Mouse (Mus musculus): Measurements from ENCODE around the gene Tmprss9. TPM values are rescaled to one million over a fixed set of nuclear protein-coding genes. Genes with fewer than 3 reads are reported as not detected.

Gene Tmprss9
- total and polyA plus RNA-seq, 2 experiments, result 0.05 to 0.09 TPM

GRCm38 (mm10) chr10:80862305-80862704 is 9.3 kb upstream of the Tmprss9 start:
- H3K4me1 ChIP-seq (ENCODE audit: control insufficient read depth, insufficient read depth, low read length), result no peaks in the 10 kb centered on the region
- H3K27ac ChIP-seq (replicated peaks; ENCODE audit: insufficient read depth, low read depth, low read length), result no peak overlapping the region
- WGBS, result 94% methylated on average over 5 of the region's 5 CpGs
- no peaks in the 10 kb centered on the region for H3K36me3 ChIP-seq (ENCODE audit: control insufficient read depth, insufficient read depth, low read length)
- H3K4me3 ChIP-seq (ENCODE audit: insufficient read depth, low read depth, low read length), result no peak overlapping the region
- no peak for DNase-seq (ENCODE audit: extremely low read depth, low read depth, low spot score)
- no peak for TF ChIP-seq CTCF (IDR thresholded peaks at IDR 0.05; ENCODE audit: low read depth, low read length)
- TF ChIP-seq POLR2A (IDR thresholded peaks at IDR 0.05; ENCODE audit: extremely low read depth, insufficient read depth, low read length), result no peak
- peaks cover 10% of the 10 kb centered on the region for H3K79me2 ChIP-seq (ENCODE audit: control insufficient read depth, insufficient read depth, low read length)
- no peaks in the 10 kb centered on the region for H3K27me3 ChIP-seq (ENCODE audit: control insufficient read depth, insufficient read depth, low read length)
- no peak overlapping the region for H3K9ac ChIP-seq (ENCODE audit: low read depth, low read length)

- no peak for DNase-seq (ENCODE audit: extremely low read depth, low read depth, low spot score)
- WGBS, result 83% methylated on average over 16 of the region's 16 CpGs
- H3K4me1 ChIP-seq (ENCODE audit: control insufficient read depth, insufficient read depth, low read length), result no peaks in the 10 kb centered on the region
- H3K9ac ChIP-seq (ENCODE audit: low read depth, low read length), result no peak overlapping the region
- TF ChIP-seq POLR2A (IDR thresholded peaks at IDR 0.05; ENCODE audit: extremely low read depth, insufficient read depth, low read length), result no peak
- no peak for TF ChIP-seq CTCF (IDR thresholded peaks at IDR 0.05; ENCODE audit: low read depth, low read length)
- no peaks in the 10 kb centered on the region for H3K27me3 ChIP-seq (ENCODE audit: control insufficient read depth, insufficient read depth, low read length)
- no peak overlapping the region for H3K27ac ChIP-seq (replicated peaks; ENCODE audit: insufficient read depth, low read depth, low read length)
- no peak overlapping the region for H3K4me3 ChIP-seq (ENCODE audit: insufficient read depth, low read depth, low read length)
- no peaks in the 10 kb centered on the region for H3K36me3 ChIP-seq (ENCODE audit: control insufficient read depth, insufficient read depth, low read length)
- H3K79me2 ChIP-seq (ENCODE audit: control insufficient read depth, insufficient read depth, low read length), result no peaks in the 10 kb centered on the region
These were observed 7.2 kb upstream of the Tmprss9 start for GRCm38 (mm10) chr10:80864446-80864845.

DNA sequence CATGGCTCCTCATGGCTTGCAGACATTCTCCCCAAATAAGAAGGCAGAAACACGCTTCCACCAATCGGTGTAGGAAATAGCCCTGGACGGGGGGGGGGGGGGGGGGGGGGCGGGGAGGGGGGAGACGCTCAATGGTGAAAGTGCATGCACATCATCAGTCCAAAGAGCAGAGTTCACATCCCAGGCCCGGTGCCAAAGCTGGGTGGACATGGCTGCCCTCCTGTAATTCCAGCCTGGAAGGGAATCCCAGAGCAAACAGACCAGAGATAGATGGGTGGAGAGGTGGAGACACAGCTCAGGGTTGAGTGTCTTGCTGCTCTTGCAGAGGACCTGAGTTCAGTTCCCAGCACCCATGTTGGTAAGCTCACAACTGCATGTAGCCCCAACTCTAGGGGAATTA is 655 bp upstream of the Tmprss9 start:
- DNase-seq (ENCODE audit: extremely low read depth, low read depth, low spot score), result peak; percentile 92
- WGBS, result 5% methylated on average over 4 of the region's 6 CpGs
- TF ChIP-seq POLR2A (IDR thresholded peaks at IDR 0.05; ENCODE audit: extremely low read depth, insufficient read depth, low read length) (no peak), CTCF (IDR thresholded peaks at IDR 0.05; ENCODE audit: low read depth, low read length) (no peak)

GRCm38 (mm10) chr10:80874035-80874434 is 2.4 kb downstream of the Tmprss9 start:
- Histone ChIP-seq H3K9ac (ENCODE audit: low read depth, low read length) (no peak overlapping the region), H3K4me3 (ENCODE audit: insufficient read depth, low read depth, low read length) (no peak overlapping the region), H3K79me2 (ENCODE audit: control insufficient read depth, insufficient read depth, low read length) (no peaks in the 10 kb centered on the region), H3K27me3 (ENCODE audit: control insufficient read depth, insufficient read depth, low read length) (no peaks in the 10 kb centered on the region), H3K4me1 (ENCODE audit: control insufficient read depth, insufficient read depth, low read length) (peaks cover 5% of the 10 kb centered on the region), H3K27ac (replicated peaks; ENCODE audit: insufficient read depth, low read depth, low read length) (no peak overlapping the region), H3K36me3 (ENCODE audit: control insufficient read depth, insufficient read depth, low read length) (no peaks in the 10 kb centered on the region)
- no peak for DNase-seq (ENCODE audit: extremely low read depth, low read depth, low spot score)
- whole genome bisulfite sequencing, result 86% methylated on average over 9 of the region's 9 CpGs
- TF ChIP-seq POLR2A (IDR thresholded peaks at IDR 0.05; ENCODE audit: extremely low read depth, insufficient read depth, low read length) (no peak), CTCF (IDR thresholded peaks at IDR 0.05; ENCODE audit: low read depth, low read length) (no peak)

More for the DNA sequence above, 655 bp upstream of the Tmprss9 start:
- Histone ChIP-seq H3K4me3 (ENCODE audit: insufficient read depth, low read depth, low read length) (no peak overlapping the region), H3K27ac (replicated peaks; ENCODE audit: insufficient read depth, low read depth, low read length) (peak overlapping the region; percentile 14; the same call in 1 of the 2 replicates), H3K27me3 (ENCODE audit: control insufficient read depth, insufficient read depth, low read length) (no peaks in the 10 kb centered on the region), H3K4me1 (ENCODE audit: control insufficient read depth, insufficient read depth, low read length) (peaks cover 5% of the 10 kb centered on the region), H3K36me3 (ENCODE audit: control insufficient read depth, insufficient read depth, low read length) (no peaks in the 10 kb centered on the region), H3K79me2 (ENCODE audit: control insufficient read depth, insufficient read depth, low read length) (no peaks in the 10 kb centered on the region), H3K9ac (ENCODE audit: low read depth, low read length) (0 out of 2 replicates have a peak overlapping the region, but pooled peaks have one; percentile 4)

DNA sequence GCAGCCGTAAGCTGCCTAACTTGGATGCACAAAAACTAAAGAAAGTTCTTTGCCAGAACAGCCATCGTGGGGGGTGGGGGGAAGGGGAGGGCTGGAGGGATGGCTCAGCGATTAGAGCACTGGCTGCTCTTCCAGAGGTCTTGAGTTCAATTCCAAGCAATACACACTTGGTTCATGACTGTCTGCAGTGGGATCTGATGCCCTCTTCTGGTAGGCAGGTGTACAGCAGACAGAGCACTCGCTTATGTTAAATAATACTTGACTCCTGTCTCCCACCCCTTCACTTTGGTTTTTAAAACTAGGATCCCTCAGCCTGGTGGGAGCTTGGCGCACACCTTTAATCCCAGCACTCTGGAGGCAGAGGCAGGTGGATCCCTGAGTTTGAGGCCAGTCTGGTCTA is 4.4 kb downstream of the Tmprss9 start:
- peak; percentile 53 for DNase-seq (ENCODE audit: extremely low read depth, low read depth, low spot score)
- Histone ChIP-seq H3K79me2 (ENCODE audit: control insufficient read depth, insufficient read depth, low read length) (no peaks in the 10 kb centered on the region), H3K27ac (replicated peaks; ENCODE audit: insufficient read depth, low read depth, low read length) (no peak overlapping the region), H3K4me1 (ENCODE audit: control insufficient read depth, insufficient read depth, low read length) (no peaks in the 10 kb centered on the region), H3K27me3 (ENCODE audit: control insufficient read depth, insufficient read depth, low read length) (no peaks in the 10 kb centered on the region), H3K4me3 (ENCODE audit: insufficient read depth, low read depth, low read length) (no peak overlapping the region), H3K36me3 (ENCODE audit: control insufficient read depth, insufficient read depth, low read length) (no peaks in the 10 kb centered on the region), H3K9ac (ENCODE audit: low read depth, low read length) (no peak overlapping the region)
- WGBS, result 25% methylated on average over 5 of the region's 5 CpGs
- TF ChIP-seq CTCF (IDR thresholded peaks at IDR 0.05; ENCODE audit: low read depth, low read length) (peak; percentile 74), POLR2A (IDR thresholded peaks at IDR 0.05; ENCODE audit: extremely low read depth, insufficient read depth, low read length) (no peak)

GRCm38 (mm10) chr10:80876594-80876993 is 4.9 kb downstream of the Tmprss9 start:
- Histone ChIP-seq H3K27ac (replicated peaks; ENCODE audit: insufficient read depth, low read depth, low read length) (no peak overlapping the region), H3K9ac (ENCODE audit: low read depth, low read length) (no peak overlapping the region), H3K4me1 (ENCODE audit: control insufficient read depth, insufficient read depth, low read length) (no peaks in the 10 kb centered on the region)

More at GRCm38 (mm10) chr10:80876594-80876993, 4.9 kb downstream of the Tmprss9 start:
- WGBS, result 39% methylated on average over 3 of the region's 3 CpGs
- no peak for TF ChIP-seq CTCF (IDR thresholded peaks at IDR 0.05; ENCODE audit: low read depth, low read length)
- Histone ChIP-seq H3K36me3 (ENCODE audit: control insufficient read depth, insufficient read depth, low read length) (no peaks in the 10 kb centered on the region), H3K79me2 (ENCODE audit: control insufficient read depth, insufficient read depth, low read length) (no peaks in the 10 kb centered on the region), H3K27me3 (ENCODE audit: control insufficient read depth, insufficient read depth, low read length) (no peaks in the 10 kb centered on the region), H3K4me3 (ENCODE audit: insufficient read depth, low read depth, low read length) (no peak overlapping the region)
- DNase-seq (ENCODE audit: extremely low read depth, low read depth, low spot score), result no peak

Data from liver, adult 2 months (tissue).